Mouse (Mus musculus): ENCODE data around the gene Syne1. TPM values are rescaled to one million over a fixed set of nuclear protein-coding genes. Genes with fewer than 3 reads are reported as not detected.

Syne1 gene
- polyA plus RNA-seq, 1 experiment from 2014 or later: 5.6 TPM

DNA sequence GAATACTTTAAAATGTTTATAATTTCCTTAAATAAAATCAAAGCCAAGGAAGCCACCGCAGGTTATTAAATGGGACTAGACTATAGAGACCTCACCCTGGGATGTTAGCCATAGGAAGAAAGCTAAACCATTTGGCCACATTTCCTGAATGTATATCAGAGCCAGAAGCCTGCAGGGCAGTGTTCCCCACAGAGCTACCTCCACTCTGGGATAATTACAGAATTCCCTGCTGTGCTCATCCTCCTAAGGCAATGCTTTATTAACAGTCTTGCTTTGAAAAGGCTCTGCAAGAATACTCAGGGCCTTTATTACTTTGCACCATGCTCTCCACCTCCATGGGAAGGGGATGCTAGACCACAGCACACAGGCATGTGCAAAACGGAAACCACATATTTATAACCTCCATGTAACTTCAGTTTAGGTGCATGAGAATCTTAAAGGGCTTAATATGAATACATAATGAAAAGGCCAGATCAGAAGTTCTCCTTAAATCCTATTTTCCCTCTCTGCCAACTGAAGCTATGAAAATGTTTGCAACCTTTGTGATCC is 111.4 kb downstream of the Syne1 start:
- ChIA-PET POLR2A (no interaction called here), CTCF (no interaction called here)
- in situ Hi-C loops (cut with MboI; ENCODE audit: low pct_unique_long_range_greater_than_20kb): no loop called here
- peaks cover 16% of the 10 kb centered on the region for H3K27me3 ChIP-seq
- DNase-seq (ENCODE audit: low read depth, low spot score): no peak
- ATAC-seq: no peak
- no peak for TF ChIP-seq CTCF (IDR thresholded peaks at IDR 0.05)

GRCm38 (mm10) chr10:5437766-5438165 is 113.5 kb downstream of the Syne1 start:
- no peak for TF ChIP-seq CTCF (IDR thresholded peaks at IDR 0.05)
- ATAC-seq (no peak), DNase-seq (ENCODE audit: low read depth, low spot score) (no peak)
- CTCF ChIA-PET: no interaction called here
- POLR2A ChIA-PET: no interaction called here
- in situ Hi-C loops (cut with MboI; ENCODE audit: low pct_unique_long_range_greater_than_20kb): no loop called here
- peaks cover 16% of the 10 kb centered on the region for H3K27me3 ChIP-seq

GRCm38 (mm10) chr10:5423984-5424383 is 127.3 kb downstream of the Syne1 start:
- CTCF ChIA-PET: no interaction called here
- POLR2A ChIA-PET: no interaction called here
- in situ Hi-C loops (cut with MboI; ENCODE audit: low pct_unique_long_range_greater_than_20kb): no loop called here

GRCm38 (mm10) chr10:5415730-5416129 is 135.6 kb downstream of the Syne1 start:
- H3K27me3 ChIP-seq: peaks cover 16% of the 10 kb centered on the region
- POLR2A ChIA-PET: no interaction called here
- ATAC-seq (no peak), DNase-seq (ENCODE audit: low read depth, low spot score) (no peak)
- in situ Hi-C loops (cut with MboI; ENCODE audit: low pct_unique_long_range_greater_than_20kb): no loop called here
- TF ChIP-seq CTCF (IDR thresholded peaks at IDR 0.05): no peak
- CTCF ChIA-PET: interaction anchor here (1.1 kb wide), 1 partner anchor 13 kb away, joined by 3 read pairs; no protein-coding TSS in a partner anchor

More at GRCm38 (mm10) chr10:5423984-5424383, 127.3 kb downstream of the Syne1 start:
- peaks cover 9% of the 10 kb centered on the region for H3K27me3 ChIP-seq
- ATAC-seq: no peak
- TF ChIP-seq CTCF (IDR thresholded peaks at IDR 0.05): no peak
- DNase-seq (ENCODE audit: low read depth, low spot score): no peak

- ChIA-PET CTCF (no interaction called here), POLR2A (interaction anchor here (0.6 kb wide), 1 partner anchor 623 kb away, joined by 3 read pairs; no protein-coding TSS in a partner anchor)
- peaks cover 3% of the 10 kb centered on the region for H3K27me3 ChIP-seq
- in situ Hi-C loops (cut with MboI; ENCODE audit: low pct_unique_long_range_greater_than_20kb): no loop called here
- ATAC-seq (no peak), DNase-seq (ENCODE audit: low read depth, low spot score) (no peak)
- no peak for TF ChIP-seq CTCF (IDR thresholded peaks at IDR 0.05)
Measured at GRCm38 (mm10) chr10:5384131-5384776, 167.0 kb downstream of the Syne1 start.

DNA sequence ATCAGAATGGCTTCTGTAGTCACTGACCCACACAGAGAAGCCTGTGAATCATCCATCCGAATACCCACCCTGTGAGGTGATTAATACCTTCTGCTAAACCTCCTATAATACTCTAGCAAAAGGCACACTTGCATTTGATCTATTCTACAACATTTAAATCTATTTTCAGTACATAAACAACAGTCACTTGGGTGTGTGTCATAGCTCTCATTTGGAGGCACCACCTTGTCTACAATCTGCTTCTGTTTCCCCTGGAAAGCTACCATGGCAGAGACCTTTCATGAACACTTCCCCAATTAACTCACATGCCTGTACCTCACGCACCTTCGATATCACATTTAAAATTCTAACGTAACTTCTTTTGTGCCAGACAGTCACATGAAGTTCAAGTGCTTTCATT is 169.7 kb downstream of the Syne1 start:
- ATAC-seq (no peak), DNase-seq (ENCODE audit: low read depth, low spot score) (no peak)
- peaks cover 3% of the 10 kb centered on the region for H3K27me3 ChIP-seq
- TF ChIP-seq CTCF (IDR thresholded peaks at IDR 0.05): no peak
- ChIA-PET POLR2A (no interaction called here), CTCF (no interaction called here)
- in situ Hi-C loops (cut with MboI; ENCODE audit: low pct_unique_long_range_greater_than_20kb): no loop called here

- CTCF ChIA-PET: no interaction called here
- no peak for DNase-seq (ENCODE audit: low read depth, low spot score)
- peaks cover 3% of the 10 kb centered on the region for H3K27me3 ChIP-seq
- ATAC-seq: no peak
- in situ Hi-C loops (cut with MboI; ENCODE audit: low pct_unique_long_range_greater_than_20kb): no loop called here
- POLR2A ChIA-PET: no interaction called here
- TF ChIP-seq CTCF (IDR thresholded peaks at IDR 0.05): no peak
Measured at GRCm38 (mm10) chr10:5378969-5379368, 172.3 kb downstream of the Syne1 start.

DNA sequence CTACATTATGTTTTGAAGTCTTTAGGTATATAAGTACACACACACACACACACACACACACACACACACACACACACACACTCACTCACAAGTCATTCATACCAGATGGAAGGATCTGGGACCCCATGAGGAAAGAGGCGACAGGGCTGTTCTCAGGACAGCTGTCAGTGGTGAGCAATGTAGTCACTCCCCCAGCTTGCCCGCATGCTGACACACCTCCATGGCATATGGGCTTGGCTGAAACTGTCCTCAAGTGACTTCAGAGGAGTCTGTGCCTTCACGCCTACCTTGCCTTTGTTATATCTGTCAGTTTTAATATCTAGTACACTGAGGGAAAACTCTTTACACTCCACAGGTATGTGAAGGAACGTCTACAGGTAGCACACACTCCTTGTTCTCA is 181.7 kb downstream of the Syne1 start:
- H3K27me3 ChIP-seq: peaks cover 18% of the 10 kb centered on the region
- CTCF ChIA-PET: no interaction called here
- in situ Hi-C loops (cut with MboI; ENCODE audit: low pct_unique_long_range_greater_than_20kb): no loop called here
- DNase-seq (ENCODE audit: low read depth, low spot score) (no peak), ATAC-seq (no peak)
- no peak for TF ChIP-seq CTCF (IDR thresholded peaks at IDR 0.05)
- POLR2A ChIA-PET: no interaction called here

DNA sequence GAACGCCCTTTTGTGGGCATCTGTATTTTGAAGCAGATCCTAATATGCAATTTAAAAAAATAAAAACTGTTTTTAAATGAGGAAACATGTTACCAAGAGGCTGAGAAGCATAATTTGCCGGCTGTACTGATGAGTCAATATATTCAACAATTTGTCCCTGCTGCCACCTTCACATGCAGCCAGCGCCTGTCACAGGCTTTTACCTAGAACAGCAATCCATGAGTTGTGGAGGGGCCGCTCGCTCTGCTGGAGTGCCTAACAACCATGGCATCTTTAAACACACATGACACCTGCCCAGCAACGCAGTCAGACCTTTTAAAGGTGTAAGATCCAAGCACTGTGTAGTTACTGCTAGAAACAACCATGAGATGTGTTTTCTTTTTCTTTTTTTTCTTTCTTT is 183.0 kb downstream of the Syne1 start:
- ATAC-seq (no peak), DNase-seq (ENCODE audit: low read depth, low spot score) (no peak)
- ChIA-PET CTCF (no interaction called here), POLR2A (no interaction called here)
- no peak for TF ChIP-seq CTCF (IDR thresholded peaks at IDR 0.05)
- in situ Hi-C loops (cut with MboI; ENCODE audit: low pct_unique_long_range_greater_than_20kb): no loop called here
- peaks cover 25% of the 10 kb centered on the region for H3K27me3 ChIP-seq

DNA sequence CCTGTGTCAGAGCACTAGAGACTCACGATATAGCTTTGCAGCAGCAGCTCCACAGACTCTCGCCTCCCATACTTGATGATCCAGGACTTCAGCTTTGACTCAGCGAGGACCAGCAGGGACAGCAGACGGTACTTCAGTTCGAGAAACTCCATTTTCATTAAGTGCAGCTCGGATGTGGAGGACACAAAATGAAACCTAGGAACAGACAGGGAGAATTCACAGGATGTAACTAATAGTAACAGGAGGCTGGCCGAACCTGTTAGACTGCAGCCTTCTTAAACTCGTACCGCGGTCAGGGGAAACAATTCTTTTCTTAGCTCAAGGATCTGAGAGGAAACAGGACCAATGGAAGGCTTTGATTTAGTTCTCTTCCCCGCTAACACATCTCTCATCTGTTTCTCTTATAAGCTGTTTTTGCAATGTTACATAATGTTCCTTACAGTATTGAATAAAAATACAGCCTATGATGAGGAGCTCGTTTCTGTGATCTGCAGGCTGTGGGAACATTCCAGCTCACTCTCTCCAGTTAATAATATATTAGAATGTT is 183.7 kb downstream of the Syne1 start:
- POLR2A ChIA-PET: no interaction called here
- in situ Hi-C loops (cut with MboI; ENCODE audit: low pct_unique_long_range_greater_than_20kb): no loop called here
- no peak for TF ChIP-seq CTCF (IDR thresholded peaks at IDR 0.05)
- CTCF ChIA-PET: no interaction called here
- no peak for DNase-seq (ENCODE audit: low read depth, low spot score)
- H3K27me3 ChIP-seq: peaks cover 25% of the 10 kb centered on the region
- peak; percentile 47 for ATAC-seq

DNA sequence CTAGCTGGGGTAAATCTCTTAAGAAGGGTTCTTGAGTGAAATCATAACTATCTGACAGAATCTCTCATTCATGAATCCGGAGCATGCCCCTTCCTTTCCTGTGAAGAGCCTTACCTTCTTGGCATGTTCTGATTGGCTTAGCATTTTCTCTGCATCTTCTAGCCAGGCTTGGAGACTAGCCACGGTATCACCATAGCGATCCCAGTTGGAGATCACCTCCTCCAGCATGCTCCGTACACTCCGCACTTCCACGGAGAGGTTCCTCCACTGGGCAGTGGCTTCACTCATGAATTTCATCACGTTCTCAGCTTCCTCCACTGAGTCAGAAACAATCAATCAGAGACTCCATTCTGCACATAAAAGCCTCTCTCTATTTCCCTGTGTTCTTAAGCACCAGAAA is 190.7 kb downstream of the Syne1 start:
- DNase-seq (ENCODE audit: low read depth, low spot score) (no peak), ATAC-seq (no peak)
- ChIA-PET CTCF (no interaction called here), POLR2A (no interaction called here)
- no peak for TF ChIP-seq CTCF (IDR thresholded peaks at IDR 0.05)
- H3K27me3 ChIP-seq: peaks cover 18% of the 10 kb centered on the region
- in situ Hi-C loops (cut with MboI; ENCODE audit: low pct_unique_long_range_greater_than_20kb): no loop called here

DNA sequence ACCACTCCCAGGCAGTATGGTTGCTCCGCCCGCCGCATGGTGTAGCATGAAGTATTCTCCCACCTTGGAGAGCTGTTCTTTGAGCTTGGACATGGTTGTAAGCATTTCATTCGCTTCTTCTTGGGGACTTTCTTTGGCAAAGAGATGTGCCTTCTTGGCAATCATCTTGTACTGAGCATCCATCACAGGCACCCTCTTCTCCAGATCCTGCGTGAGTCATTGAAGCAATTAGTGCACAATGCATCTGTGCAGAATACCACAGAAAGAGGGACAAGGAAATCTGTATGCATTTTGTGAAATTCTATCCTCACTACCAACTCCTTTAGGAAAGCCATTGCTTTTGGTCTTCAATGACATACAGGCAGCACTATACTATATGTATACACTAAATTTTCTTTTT is 194.7 kb downstream of the Syne1 start:
- TF ChIP-seq CTCF (IDR thresholded peaks at IDR 0.05): no peak
- ChIA-PET CTCF (no interaction called here), POLR2A (no interaction called here)
- H3K27me3 ChIP-seq: peaks cover 13% of the 10 kb centered on the region
- ATAC-seq (no peak), DNase-seq (ENCODE audit: low read depth, low spot score) (no peak)
- in situ Hi-C loops (cut with MboI; ENCODE audit: low pct_unique_long_range_greater_than_20kb): no loop called here
